Mouse (Mus musculus): Measurements from ENCODE around the gene Eid3. TPM values are rescaled to one million over a fixed set of nuclear protein-coding genes. Genes with fewer than 3 reads are reported as not detected.

Eid3 gene
- total and polyA plus RNA-seq, 3 experiments, result 0.28 to 8.0 (median 4.5) TPM

DNA sequence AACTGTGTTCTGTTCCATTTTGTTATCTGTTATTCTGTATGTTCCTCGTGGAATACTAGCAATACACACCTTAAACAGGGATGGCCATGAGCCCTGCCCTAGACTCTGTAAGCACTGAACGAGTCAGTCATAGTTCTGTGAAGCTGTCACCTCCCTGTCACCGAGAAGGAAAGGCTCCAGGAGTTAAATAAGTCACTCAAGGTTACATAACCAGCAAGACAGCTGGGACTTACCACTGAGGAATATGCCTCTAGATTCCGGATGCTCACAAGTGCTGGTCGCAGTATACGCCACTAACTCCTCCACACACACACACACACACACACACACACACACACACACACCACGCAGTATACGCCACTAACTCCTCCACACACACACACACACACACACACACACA, 21.7 kb upstream of the Eid3 start:
- H3K27me3 ChIP-seq (ENCODE audit: insufficient read depth, low read length), result peaks cover 48% of the 10 kb centered on the region

GRCm38 (mm10) chr10:82847821-82848459, 18.5 kb upstream of the Eid3 start:
- H3K27me3 ChIP-seq (ENCODE audit: insufficient read depth, low read length), result peaks cover 42% of the 10 kb centered on the region
- TF ChIP-seq GATA1 (IDR thresholded peaks at IDR 0.05; ENCODE audit: borderline replicate concordance, low read length) (no peak), TAL1 (conservative IDR thresholded peaks at IDR 0.05; ENCODE audit: low read depth, low read length) (no peak), GATA2 (IDR thresholded peaks at IDR 0.05; ENCODE audit: borderline replicate concordance, low read depth, low read length) (no peak), POLR2AphosphoS5 (IDR thresholded peaks at IDR 0.05; ENCODE audit: insufficient replicate concordance, low read depth, low read length) (no peak), CTCF (IDR thresholded peaks at IDR 0.05; ENCODE audit: low read depth, low read length) (no peak)
- no peaks in the 10 kb centered on the region for H3K36me3 ChIP-seq (replicated peaks)
- no peak for ATAC-seq (ENCODE audit: extremely low read depth, insufficient number of reproducible peaks, low FRiP score, poor library complexity, severe bottlenecking)
- no peak for DNase-seq (ENCODE audit: low spot score)
- no peaks in the 10 kb centered on the region for H3K4me1 ChIP-seq (ENCODE audit: insufficient read depth, low read depth, low read length)
- no peak overlapping the region for H3K4me3 ChIP-seq (ENCODE audit: low read depth, low read length)
- no peaks in the 10 kb centered on the region for H3K9me3 ChIP-seq (replicated peaks)

More for the DNA sequence above, 21.7 kb upstream of the Eid3 start:
- Histone ChIP-seq H3K4me3 (ENCODE audit: low read depth, low read length) (no peak overlapping the region), H3K9me3 (replicated peaks) (no peaks in the 10 kb centered on the region), H3K36me3 (replicated peaks) (no peaks in the 10 kb centered on the region), H3K4me1 (ENCODE audit: insufficient read depth, low read depth, low read length) (no peaks in the 10 kb centered on the region)
- DNase-seq (ENCODE audit: low spot score) (no peak), ATAC-seq (ENCODE audit: extremely low read depth, insufficient number of reproducible peaks, low FRiP score, poor library complexity, severe bottlenecking) (no peak)
- no peak for TF ChIP-seq GATA1 (IDR thresholded peaks at IDR 0.05; ENCODE audit: borderline replicate concordance, low read length)
- TF ChIP-seq GATA2 (IDR thresholded peaks at IDR 0.05; ENCODE audit: borderline replicate concordance, low read depth, low read length), result no peak
- TF ChIP-seq POLR2AphosphoS5 (IDR thresholded peaks at IDR 0.05; ENCODE audit: insufficient replicate concordance, low read depth, low read length), result no peak
- no peak for TF ChIP-seq CTCF (IDR thresholded peaks at IDR 0.05; ENCODE audit: low read depth, low read length)
- TF ChIP-seq TAL1 (conservative IDR thresholded peaks at IDR 0.05; ENCODE audit: low read depth, low read length), result no peak

- Histone ChIP-seq H3K4me3 (ENCODE audit: low read depth, low read length) (no peak overlapping the region), H3K36me3 (replicated peaks) (no peaks in the 10 kb centered on the region), H3K9me3 (replicated peaks) (no peaks in the 10 kb centered on the region), H3K27me3 (ENCODE audit: insufficient read depth, low read length) (peaks cover 40% of the 10 kb centered on the region), H3K4me1 (ENCODE audit: insufficient read depth, low read depth, low read length) (no peaks in the 10 kb centered on the region)
- no peak for DNase-seq (ENCODE audit: low spot score)
- TF ChIP-seq POLR2AphosphoS5 (IDR thresholded peaks at IDR 0.05; ENCODE audit: insufficient replicate concordance, low read depth, low read length) (no peak), GATA2 (IDR thresholded peaks at IDR 0.05; ENCODE audit: borderline replicate concordance, low read depth, low read length) (no peak), GATA1 (IDR thresholded peaks at IDR 0.05; ENCODE audit: borderline replicate concordance, low read length) (no peak), CTCF (IDR thresholded peaks at IDR 0.05; ENCODE audit: low read depth, low read length) (no peak), TAL1 (conservative IDR thresholded peaks at IDR 0.05; ENCODE audit: low read depth, low read length) (no peak)
- no peak for ATAC-seq (ENCODE audit: extremely low read depth, insufficient number of reproducible peaks, low FRiP score, poor library complexity, severe bottlenecking)
Observed at GRCm38 (mm10) chr10:82849686-82850353, 16.6 kb upstream of the Eid3 start.

DNA sequence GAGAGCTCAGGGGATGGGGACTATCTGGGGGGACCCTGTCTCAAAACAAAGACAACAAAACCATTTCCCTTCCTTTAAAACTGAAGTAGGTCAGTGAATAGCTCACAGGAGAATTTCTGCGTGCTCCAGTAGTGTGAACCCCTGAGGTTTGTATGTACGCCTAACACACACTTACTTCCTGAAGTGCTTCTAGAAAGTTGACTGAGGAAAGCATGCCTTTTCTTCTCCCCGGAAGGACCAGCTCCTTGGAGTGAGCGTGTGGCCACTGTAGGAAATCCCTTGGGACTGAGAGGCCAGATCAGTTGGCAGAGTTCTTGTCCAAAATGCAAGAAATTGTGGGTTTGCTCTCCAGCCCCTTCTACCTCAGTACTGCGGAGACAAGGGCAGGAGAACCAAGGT, 16.1 kb upstream of the Eid3 start:
- Histone ChIP-seq H3K36me3 (replicated peaks) (no peaks in the 10 kb centered on the region), H3K27me3 (ENCODE audit: insufficient read depth, low read length) (peaks cover 40% of the 10 kb centered on the region), H3K4me1 (ENCODE audit: insufficient read depth, low read depth, low read length) (no peaks in the 10 kb centered on the region), H3K9me3 (replicated peaks) (no peaks in the 10 kb centered on the region), H3K4me3 (ENCODE audit: low read depth, low read length) (no peak overlapping the region)
- TF ChIP-seq CTCF (IDR thresholded peaks at IDR 0.05; ENCODE audit: low read depth, low read length) (no peak), GATA1 (IDR thresholded peaks at IDR 0.05; ENCODE audit: borderline replicate concordance, low read length) (no peak), GATA2 (IDR thresholded peaks at IDR 0.05; ENCODE audit: borderline replicate concordance, low read depth, low read length) (no peak), POLR2AphosphoS5 (IDR thresholded peaks at IDR 0.05; ENCODE audit: insufficient replicate concordance, low read depth, low read length) (no peak), TAL1 (conservative IDR thresholded peaks at IDR 0.05; ENCODE audit: low read depth, low read length) (no peak)
- DNase-seq (ENCODE audit: low spot score) (no peak), ATAC-seq (ENCODE audit: extremely low read depth, insufficient number of reproducible peaks, low FRiP score, poor library complexity, severe bottlenecking) (no peak)

- H3K9me3 ChIP-seq (replicated peaks), result no peaks in the 10 kb centered on the region
- TF ChIP-seq GATA1 (IDR thresholded peaks at IDR 0.05; ENCODE audit: borderline replicate concordance, low read length) (no peak), GATA2 (IDR thresholded peaks at IDR 0.05; ENCODE audit: borderline replicate concordance, low read depth, low read length) (no peak), POLR2AphosphoS5 (IDR thresholded peaks at IDR 0.05; ENCODE audit: insufficient replicate concordance, low read depth, low read length) (no peak), CTCF (IDR thresholded peaks at IDR 0.05; ENCODE audit: low read depth, low read length) (no peak), TAL1 (conservative IDR thresholded peaks at IDR 0.05; ENCODE audit: low read depth, low read length) (no peak)
- no peaks in the 10 kb centered on the region for H3K36me3 ChIP-seq (replicated peaks)
- ATAC-seq (ENCODE audit: extremely low read depth, insufficient number of reproducible peaks, low FRiP score, poor library complexity, severe bottlenecking), result no peak
- no peak overlapping the region for H3K4me3 ChIP-seq (ENCODE audit: low read depth, low read length)
- peaks cover 38% of the 10 kb centered on the region for H3K27me3 ChIP-seq (ENCODE audit: insufficient read depth, low read length)
- 0 out of 2 replicates have a peak, but pooled peaks cover 5% of the 10 kb centered on the region for H3K4me1 ChIP-seq (ENCODE audit: insufficient read depth, low read depth, low read length)
- DNase-seq (ENCODE audit: low spot score), result no peak
Observed at GRCm38 (mm10) chr10:82851751-82852150, 14.7 kb upstream of the Eid3 start.

DNA sequence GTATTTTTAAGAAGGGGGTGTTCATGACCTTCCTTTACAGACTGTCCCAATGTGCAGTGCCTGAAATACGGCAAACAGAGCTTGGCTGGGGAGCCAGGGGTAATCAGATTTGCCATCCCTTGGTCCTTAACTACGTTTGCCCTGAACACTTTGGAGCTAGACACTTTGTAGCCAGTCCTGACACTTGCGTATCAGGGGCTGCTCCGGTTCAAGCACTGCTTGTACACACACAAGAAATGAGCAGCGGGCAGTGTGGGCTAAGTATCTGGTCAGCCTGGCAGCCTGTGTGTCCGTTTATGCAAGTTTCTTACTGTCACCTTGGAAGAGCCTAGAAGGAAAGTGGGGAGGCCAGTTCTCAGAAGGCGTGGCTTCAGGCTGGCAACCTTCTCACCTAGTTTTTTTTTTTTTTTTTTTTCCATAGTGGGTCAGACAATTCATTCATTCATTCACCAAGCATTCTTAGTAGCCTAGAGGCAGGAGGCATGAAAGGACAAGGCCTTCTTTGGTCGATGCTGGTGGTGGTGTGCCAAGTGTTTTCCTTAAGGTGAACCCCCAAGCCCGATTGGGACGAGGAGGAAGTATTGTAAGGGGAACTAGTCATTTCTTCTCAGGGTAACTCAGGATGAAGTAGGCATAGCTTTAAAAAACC, 8.3 kb upstream of the Eid3 start:
- no peak for TF ChIP-seq CTCF (IDR thresholded peaks at IDR 0.05; ENCODE audit: low read depth, low read length)
- H3K9me3 ChIP-seq (replicated peaks), result no peaks in the 10 kb centered on the region
- H3K4me1 ChIP-seq (ENCODE audit: insufficient read depth, low read depth, low read length), result peaks cover 36% of the 10 kb centered on the region
- peaks cover 5% of the 10 kb centered on the region for H3K36me3 ChIP-seq (replicated peaks)
- H3K27me3 ChIP-seq (ENCODE audit: insufficient read depth, low read length), result peaks cover 10% of the 10 kb centered on the region
- peak overlapping the region; percentile 83; the same call in 1 of the 2 replicates for H3K4me3 ChIP-seq (ENCODE audit: low read depth, low read length)
- DNase-seq (ENCODE audit: low spot score) (no peak), ATAC-seq (ENCODE audit: extremely low read depth, insufficient number of reproducible peaks, low FRiP score, poor library complexity, severe bottlenecking) (no peak)

All from G1E (cell line).